Mouse (Mus musculus): ENCODE results near the gene Asic1.

The Asic1 gene

GRCm38 (mm10) chr15:99661121-99661830 lies 8.9 kb upstream of the Asic1 start:
- in situ Hi-C loops (cut with MboI; ENCODE audit: low pct_unique_long_range_greater_than_20kb in 1 of 2, low sequenced_read_pairs in 2 of 2, unreplicated experiment in 1 of 2): no loop called here

GRCm38 (mm10) chr15:99662371-99662770 lies 7.8 kb upstream of the Asic1 start:
- in situ Hi-C loops (cut with MboI; ENCODE audit: low pct_unique_long_range_greater_than_20kb in 1 of 2, low sequenced_read_pairs in 2 of 2, unreplicated experiment in 1 of 2): no loop called here

GRCm38 (mm10) chr15:99663964-99664599 lies 6.1 kb upstream of the Asic1 start:
- in situ Hi-C loops (cut with MboI; ENCODE audit: low pct_unique_long_range_greater_than_20kb in 1 of 2, low sequenced_read_pairs in 2 of 2, unreplicated experiment in 1 of 2): no loop called here

- in situ Hi-C loops (cut with MboI; ENCODE audit: low pct_unique_long_range_greater_than_20kb in 1 of 2, low sequenced_read_pairs in 2 of 2, unreplicated experiment in 1 of 2): loop anchor here (5.0 kb wide), 1 partner anchor 73 kb away; the partner anchor contains the start of gene Aqp5 (in 2 of the 2)
Measured at GRCm38 (mm10) chr15:99664600-99665451, 5.3 kb upstream of the Asic1 start.

- in situ Hi-C loops (cut with MboI; ENCODE audit: low pct_unique_long_range_greater_than_20kb in 1 of 2, low sequenced_read_pairs in 2 of 2, unreplicated experiment in 1 of 2): loop anchor here (5.0 kb wide), 1 partner anchor 75 kb away; the partner anchor contains the start of gene Aqp5 (in 2 of the 2)
Measured at GRCm38 (mm10) chr15:99667544-99667943, 2.6 kb upstream of the Asic1 start.

GRCm38 (mm10) chr15:99668881-99669280 lies 1.3 kb upstream of the Asic1 start:
- in situ Hi-C loops (cut with MboI; ENCODE audit: low pct_unique_long_range_greater_than_20kb in 1 of 2, low sequenced_read_pairs in 2 of 2, unreplicated experiment in 1 of 2): loop anchor here (5.0 kb wide), 1 partner anchor 77 kb away; the partner anchor contains the start of gene Aqp5 (in 2 of the 2)

- in situ Hi-C loops (cut with MboI; ENCODE audit: low pct_unique_long_range_greater_than_20kb in 1 of 2, low sequenced_read_pairs in 2 of 2, unreplicated experiment in 1 of 2): loop anchor here (5.0 kb wide), 1 partner anchor 77 kb away; the partner anchor contains the start of gene Aqp5 (in 2 of the 2)
Measured at GRCm38 (mm10) chr15:99669392-99669791, 776 bp upstream of the Asic1 start.

GRCm38 (mm10) chr15:99670964-99671670 lies 949 bp downstream of the Asic1 start:
- in situ Hi-C loops (cut with MboI; ENCODE audit: low pct_unique_long_range_greater_than_20kb in 1 of 2, low sequenced_read_pairs in 2 of 2, unreplicated experiment in 1 of 2): loop anchor here in 1 of 2 experiments (5.0 kb wide), 1 partner anchor 174 kb away; no protein-coding TSS in a partner anchor

GRCm38 (mm10) chr15:99671783-99672182 lies 1.6 kb downstream of the Asic1 start:
- in situ Hi-C loops (cut with MboI; ENCODE audit: low pct_unique_long_range_greater_than_20kb in 1 of 2, low sequenced_read_pairs in 2 of 2, unreplicated experiment in 1 of 2): loop anchor here in 1 of 2 experiments (5.0 kb wide), 1 partner anchor 174 kb away; no protein-coding TSS in a partner anchor

- in situ Hi-C loops (cut with MboI; ENCODE audit: low pct_unique_long_range_greater_than_20kb in 1 of 2, low sequenced_read_pairs in 2 of 2, unreplicated experiment in 1 of 2): loop anchor here in 1 of 2 experiments (5.0 kb wide), 1 partner anchor 178 kb away; no protein-coding TSS in a partner anchor
Measured at GRCm38 (mm10) chr15:99674866-99675265, 4.7 kb downstream of the Asic1 start.

- in situ Hi-C loops (cut with MboI; ENCODE audit: low pct_unique_long_range_greater_than_20kb in 1 of 2, low sequenced_read_pairs in 2 of 2, unreplicated experiment in 1 of 2): no loop called here
Measured at GRCm38 (mm10) chr15:99677089-99677488, 6.9 kb downstream of the Asic1 start.

- in situ Hi-C loops (cut with MboI; ENCODE audit: low pct_unique_long_range_greater_than_20kb in 1 of 2, low sequenced_read_pairs in 2 of 2, unreplicated experiment in 1 of 2): no loop called here
Measured at GRCm38 (mm10) chr15:99678063-99678800, 8.1 kb downstream of the Asic1 start.

- in situ Hi-C loops (cut with MboI; ENCODE audit: low pct_unique_long_range_greater_than_20kb in 1 of 2, low sequenced_read_pairs in 2 of 2, unreplicated experiment in 1 of 2): no loop called here
Measured at GRCm38 (mm10) chr15:99679008-99679407, 8.8 kb downstream of the Asic1 start.

- in situ Hi-C loops (cut with MboI; ENCODE audit: low pct_unique_long_range_greater_than_20kb in 1 of 2, low sequenced_read_pairs in 2 of 2, unreplicated experiment in 1 of 2): no loop called here
Measured at GRCm38 (mm10) chr15:99682880-99683279, 12.7 kb downstream of the Asic1 start.

GRCm38 (mm10) chr15:99684156-99684555 lies 14.0 kb downstream of the Asic1 start:
- in situ Hi-C loops (cut with MboI; ENCODE audit: low pct_unique_long_range_greater_than_20kb in 1 of 2, low sequenced_read_pairs in 2 of 2, unreplicated experiment in 1 of 2): no loop called here

- in situ Hi-C loops (cut with MboI; ENCODE audit: low pct_unique_long_range_greater_than_20kb in 1 of 2, low sequenced_read_pairs in 2 of 2, unreplicated experiment in 1 of 2): no loop called here
Measured at GRCm38 (mm10) chr15:99688712-99689111, 18.5 kb downstream of the Asic1 start.

- in situ Hi-C loops (cut with MboI; ENCODE audit: low pct_unique_long_range_greater_than_20kb in 1 of 2, low sequenced_read_pairs in 2 of 2, unreplicated experiment in 1 of 2): no loop called here
Measured at GRCm38 (mm10) chr15:99690924-99691323, 20.8 kb downstream of the Asic1 start.

Data from mouse embryonic stem cell (cell line).